Mouse (Mus musculus) kidney, adult 10 weeks (tissue): ENCODE data around the gene Tmod3. TPM values are rescaled to one million over a fixed set of nuclear protein-coding genes. Genes with fewer than 3 reads are reported as not detected.

ENCODE experiments used
- polyA plus RNA-seq: library from polyadenylated mRNA; stranded (reverse); fragments of 350-450 nt; fragmentation: Illumina TruSeq; extraction: RNeasy Lipid Tissue Mini Kit (QIAGEN cat#74804); gene quantifications from one replicate; pipeline ENCODE4 v1.2.3, GENCODE M21; 2014; ENCODE audit warnings: low read depth, low replicate concordance

Tmod3 gene
- polyA plus RNA-seq = 77.8 TPM

GRCm38 (mm10) chr9:75559512-75560012 is at the start of gene Tmod3:
TSS of gene Tmod3 (minus strand) at chr9:75559657.

Other genes with a start within 250 kb of the Tmod3 start
- gene Bcl2l10, start 211.9 kb downstream of the Tmod3 start, polyA plus RNA-seq = not detected
- 28.6 TPM for gene Mapk6, start 149.7 kb downstream of the Tmod3 start, polyA plus RNA-seq
- gene Leo1, start 118.1 kb downstream of the Tmod3 start, polyA plus RNA-seq = 29.6 TPM
- 0.85 TPM for gene Tmod2, start 51.7 kb upstream of the Tmod3 start, polyA plus RNA-seq
- gene Lysmd2, start 66.1 kb upstream of the Tmod3 start, polyA plus RNA-seq = 1.2 TPM
- gene Scg3, start 124.4 kb upstream of the Tmod3 start, polyA plus RNA-seq = not detected
- 1.9 TPM for gene Bmp5, start 215.7 kb upstream of the Tmod3 start, polyA plus RNA-seq